Mouse (Mus musculus) central nervous system, embryonic 11.5 days (tissue): ENCODE measurements around the gene Ugt2b35. TPM values are rescaled to one million over a fixed set of nuclear protein-coding genes. Genes with fewer than 3 reads are reported as not detected.

ENCODE experiments used
- polyA plus RNA-seq: library from polyadenylated mRNA; depleted of rRNA; stranded (reverse); fragments of >200 nt; gene quantifications from 2 replicates; pipeline ENCODE4 v1.2.3, GENCODE M21; 2012; rRNA removed

The Ugt2b35 gene
- 0.13 and 0.14 TPM in 2 replicates for polyA plus RNA-seq

GRCm38 (mm10) chr5:87000395-87001073 is at the start of gene Ugt2b35:
Gene Ugt2b35 (plus strand): TSS chr5:87000860.

Other genes starting within 250 kb of the Ugt2b35 start
- gene Ythdc1, start 196.6 kb upstream of the Ugt2b35 start, polyA plus RNA-seq = 87.9 and 96.5 TPM in 2 replicates
- 1.0 and 2.2 TPM in 2 replicates for gene Ugt2b34, start 93.9 kb upstream of the Ugt2b35 start, polyA plus RNA-seq
- gene Ugt2b1, start 74.3 kb upstream of the Ugt2b35 start, polyA plus RNA-seq = not detected in 2 replicates
- gene Ugt2b36, start 91.7 kb downstream of the Ugt2b35 start, polyA plus RNA-seq = 0.06 and 0.08 TPM in 2 replicates
- gene Ugt2b5, start 139.5 kb downstream of the Ugt2b35 start, polyA plus RNA-seq = 0.04 TPM in 1 of 2 replicates, not detected in the other